Mouse (Mus musculus): Measurements from ENCODE around the gene Mast4. TPM values are rescaled to one million over a fixed set of nuclear protein-coding genes. Genes with fewer than 3 reads are reported as not detected.

Mast4 gene
- polyA plus RNA-seq, 1 experiment from 2014 or later, result 34.9 TPM

DNA sequence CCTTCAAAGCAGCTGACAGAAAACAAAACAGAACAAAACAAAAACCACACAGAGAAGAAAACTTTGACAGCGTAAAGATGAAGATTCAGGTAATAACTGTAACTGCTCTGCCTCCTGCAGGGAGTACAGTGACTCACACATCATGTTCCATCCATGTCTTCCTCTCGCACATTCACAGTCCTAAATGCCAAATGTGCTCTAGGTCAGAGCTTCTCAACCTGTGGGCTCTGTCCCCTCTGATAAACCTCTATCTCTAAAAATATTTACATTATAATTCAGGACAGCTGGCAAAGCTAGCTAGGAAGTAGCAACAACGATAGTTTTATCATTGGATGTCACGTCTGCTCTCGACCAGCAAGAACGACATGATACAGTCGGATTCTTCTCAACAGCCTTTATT is 517.6 kb downstream of the Mast4 start:
- Histone ChIP-seq H3K27me3 (no peaks in the 10 kb centered on the region), H3K4me2 (replicated peaks) (no peak overlapping the region), H3K4me3 (no peak overlapping the region), H3K27ac (replicated peaks) (no peak overlapping the region), H3K9me3 (no peaks in the 10 kb centered on the region), H3K9ac (replicated peaks) (no peak overlapping the region), H3K4me1 (peaks cover 10% of the 10 kb centered on the region), H3K36me3 (no peaks in the 10 kb centered on the region)
- ATAC-seq (ENCODE audit: low FRiP score, low read depth), result no peak
- 94% methylated on average over 7 of the region's 7 CpGs for WGBS

DNA sequence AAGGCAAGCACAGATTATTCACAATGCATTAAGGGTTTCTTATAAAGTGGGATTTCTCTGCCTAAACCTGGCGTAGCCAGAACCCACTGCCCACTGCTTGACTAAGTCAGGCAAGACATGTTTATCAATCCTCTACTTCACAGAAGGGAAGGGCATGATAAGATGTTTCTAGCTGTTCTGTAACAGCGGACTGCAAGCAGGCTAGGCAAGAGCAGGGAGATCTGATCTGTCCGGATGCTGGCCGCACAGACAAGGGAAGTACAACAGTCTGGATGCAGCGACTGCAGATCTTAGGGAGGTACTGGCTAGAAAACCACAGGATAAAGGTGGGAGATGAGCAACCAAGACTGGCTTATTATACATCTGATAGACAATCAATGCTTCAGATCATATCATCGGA is 519.1 kb downstream of the Mast4 start:
- peaks cover 25% of the 10 kb centered on the region for H3K4me1 ChIP-seq
- 93% methylated on average over 6 of the region's 6 CpGs for WGBS
- no peak overlapping the region for H3K27ac ChIP-seq (replicated peaks)

DNA sequence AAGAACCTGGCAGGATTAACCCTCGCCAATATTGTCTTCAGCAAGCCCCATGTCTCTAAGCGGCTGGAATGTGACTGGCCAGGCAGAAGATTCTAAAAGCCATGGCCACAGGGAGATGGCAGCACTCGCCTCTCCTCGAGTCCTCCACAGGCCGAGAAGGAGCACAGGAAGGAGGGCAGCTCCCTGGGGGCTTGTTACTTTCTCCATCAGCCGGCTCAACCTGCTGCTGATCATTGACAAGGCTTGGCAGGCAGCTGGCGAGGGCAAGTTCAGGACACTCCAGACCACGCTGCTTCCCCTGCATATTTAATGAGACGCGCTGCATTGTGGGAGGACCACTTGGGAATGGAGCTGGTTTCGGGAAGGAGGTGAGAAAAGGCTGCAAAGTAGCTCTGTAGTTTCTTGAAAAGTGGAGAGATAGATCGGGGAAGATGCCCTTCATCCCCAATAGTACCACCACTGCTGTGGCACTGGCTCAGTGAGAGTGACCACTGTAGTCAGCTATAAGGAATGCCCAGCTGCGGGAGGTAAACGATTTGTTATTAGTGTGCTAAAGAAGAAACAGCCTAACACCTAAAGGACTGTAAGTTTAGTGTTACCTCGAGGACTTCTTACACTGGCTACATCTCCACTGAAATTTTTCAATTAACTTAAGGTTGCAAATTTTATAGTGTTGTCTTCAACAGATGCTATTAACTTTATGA is 523.0 kb downstream of the Mast4 start:
- H3K9ac ChIP-seq (replicated peaks), result no peak overlapping the region

More for the DNA sequence above, 519.1 kb downstream of the Mast4 start:
- Histone ChIP-seq H3K9ac (replicated peaks) (no peak overlapping the region), H3K4me2 (replicated peaks) (no peak overlapping the region), H3K9me3 (no peaks in the 10 kb centered on the region), H3K36me3 (no peaks in the 10 kb centered on the region), H3K27me3 (no peaks in the 10 kb centered on the region), H3K4me3 (no peak overlapping the region)
- ATAC-seq (ENCODE audit: low FRiP score, low read depth), result no peak

DNA sequence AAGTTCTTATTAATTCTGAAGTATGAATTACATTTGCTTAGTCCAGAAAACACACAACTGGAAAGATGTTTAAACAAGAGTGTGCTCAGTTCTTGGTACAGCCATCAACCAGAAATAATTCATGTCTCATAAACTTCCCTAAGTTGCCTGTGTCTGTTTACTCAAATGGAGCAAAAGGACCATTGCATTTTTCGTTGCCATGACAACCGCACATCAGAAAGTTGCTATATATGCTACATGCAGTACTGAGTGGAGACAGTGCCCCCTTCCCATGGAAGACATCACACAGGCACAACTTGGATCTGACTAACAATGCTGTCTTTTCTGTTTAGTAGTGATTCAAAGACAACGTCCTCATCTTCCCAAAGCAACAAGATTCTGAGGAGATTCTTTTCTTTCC is 527.6 kb downstream of the Mast4 start:
- Histone ChIP-seq H3K9ac (replicated peaks) (no peak overlapping the region), H3K4me1 (peaks cover 20% of the 10 kb centered on the region), H3K27ac (replicated peaks) (no peak overlapping the region), H3K4me3 (no peak overlapping the region), H3K27me3 (no peaks in the 10 kb centered on the region), H3K36me3 (no peaks in the 10 kb centered on the region), H3K4me2 (replicated peaks) (no peak overlapping the region), H3K9me3 (no peaks in the 10 kb centered on the region)
- WGBS, result 89% methylated on average over 3 of the region's 3 CpGs
- no peak for ATAC-seq (ENCODE audit: low FRiP score, low read depth)

More for the DNA sequence above, 523.0 kb downstream of the Mast4 start:
- peaks cover 27% of the 10 kb centered on the region for H3K4me1 ChIP-seq
- H3K9me3 ChIP-seq, result no peaks in the 10 kb centered on the region
- peak overlapping the region; percentile 52 for H3K27ac ChIP-seq (replicated peaks)
- peak; percentile 92 for ATAC-seq (ENCODE audit: low FRiP score, low read depth)
- H3K4me2 ChIP-seq (replicated peaks), result peak overlapping the region; percentile 52
- WGBS, result 18% methylated on average over 15 of the region's 15 CpGs
- H3K4me3 ChIP-seq, result peak overlapping the region; percentile 26
- no peaks in the 10 kb centered on the region for H3K36me3 ChIP-seq
- no peaks in the 10 kb centered on the region for H3K27me3 ChIP-seq

DNA sequence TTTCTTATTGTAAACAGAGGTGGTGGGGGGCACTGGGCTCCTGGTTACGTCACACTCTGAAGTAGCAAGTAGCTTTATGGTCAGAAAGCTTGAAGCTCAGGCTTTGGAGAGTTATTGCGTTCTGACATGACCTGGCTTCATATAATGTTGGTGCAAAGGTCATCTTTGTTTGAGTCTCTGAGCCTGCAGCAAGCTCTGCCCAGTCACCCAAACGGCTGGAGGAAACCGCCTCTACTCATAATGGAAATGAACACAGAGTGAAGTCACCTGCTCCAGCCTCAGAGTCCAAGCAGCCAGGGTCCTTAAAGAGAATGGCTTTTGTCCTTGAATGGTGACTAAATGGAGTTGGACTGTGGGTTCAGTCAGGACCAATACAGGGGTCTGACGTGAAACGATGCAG is 529.1 kb downstream of the Mast4 start:
- WGBS, result 81% methylated on average over 6 of the region's 6 CpGs
- ATAC-seq (ENCODE audit: low FRiP score, low read depth), result no peak
- Histone ChIP-seq H3K36me3 (no peaks in the 10 kb centered on the region), H3K27ac (replicated peaks) (no peak overlapping the region), H3K4me1 (peaks cover 6% of the 10 kb centered on the region; the same call in 1 of the 2 replicates), H3K9ac (replicated peaks) (no peak overlapping the region), H3K4me3 (no peak overlapping the region), H3K4me2 (replicated peaks) (no peak overlapping the region), H3K27me3 (no peaks in the 10 kb centered on the region), H3K9me3 (no peaks in the 10 kb centered on the region)

DNA sequence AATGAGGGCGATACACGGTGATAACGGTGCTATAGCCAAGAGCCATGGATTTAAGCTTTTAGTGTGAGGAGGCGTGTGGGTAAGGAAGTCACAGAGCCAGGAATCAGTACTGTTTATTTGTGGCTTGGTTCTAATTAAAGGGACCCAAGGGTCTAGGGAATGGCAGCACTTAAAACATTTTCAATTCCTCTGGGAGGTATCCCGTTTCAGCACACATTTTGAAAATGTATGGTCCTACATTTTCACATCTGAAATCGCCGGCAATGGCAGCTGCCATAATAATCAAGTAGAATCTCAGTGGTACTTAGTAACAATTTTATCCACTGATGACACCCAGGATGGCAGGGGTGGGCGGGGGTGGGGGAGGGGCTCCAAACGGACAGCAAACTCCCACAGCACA is 531.1 kb downstream of the Mast4 start:
- ATAC-seq (ENCODE audit: low FRiP score, low read depth), result no peak
- 82% methylated on average over 9 of the region's 9 CpGs for WGBS

DNA sequence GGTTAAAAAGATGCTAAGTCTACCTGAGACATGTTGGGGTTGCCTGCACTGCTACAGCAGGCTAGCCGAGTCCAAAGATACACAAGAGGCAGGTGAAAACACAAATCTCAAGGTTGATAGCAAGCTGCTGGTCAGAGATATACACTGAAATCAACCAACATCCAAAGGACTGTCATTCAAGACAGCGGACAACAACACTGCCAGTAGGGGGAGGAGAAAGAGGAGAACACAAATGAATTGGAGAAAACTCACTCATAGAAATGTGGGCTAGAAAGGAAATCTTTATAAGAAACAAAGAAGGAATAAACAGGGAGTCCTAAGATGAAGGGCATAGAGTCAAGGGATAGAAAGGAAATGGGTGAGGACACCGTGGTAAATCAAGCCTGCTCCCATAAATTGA is 542.1 kb downstream of the Mast4 start:
- no peak overlapping the region for H3K4me2 ChIP-seq (replicated peaks)
- WGBS, result 91% methylated on average over 3 of the region's 3 CpGs
- peaks cover 8% of the 10 kb centered on the region for H3K36me3 ChIP-seq
- H3K9ac ChIP-seq (replicated peaks), result no peak overlapping the region
- H3K4me1 ChIP-seq, result no peaks in the 10 kb centered on the region
- H3K27me3 ChIP-seq, result no peaks in the 10 kb centered on the region
- no peak overlapping the region for H3K27ac ChIP-seq (replicated peaks)
- H3K4me3 ChIP-seq, result no peak overlapping the region
- no peaks in the 10 kb centered on the region for H3K9me3 ChIP-seq
- no peak for ATAC-seq (ENCODE audit: low FRiP score, low read depth)

More for the DNA sequence above, 531.1 kb downstream of the Mast4 start:
- no peaks in the 10 kb centered on the region for H3K9me3 ChIP-seq
- no peak overlapping the region for H3K4me2 ChIP-seq (replicated peaks)
- no peak overlapping the region for H3K27ac ChIP-seq (replicated peaks)
- H3K27me3 ChIP-seq, result no peaks in the 10 kb centered on the region
- H3K4me1 ChIP-seq, result 0 out of 2 replicates have a peak, but pooled peaks cover 4% of the 10 kb centered on the region
- no peak overlapping the region for H3K9ac ChIP-seq (replicated peaks)
- H3K4me3 ChIP-seq, result no peak overlapping the region
- no peaks in the 10 kb centered on the region for H3K36me3 ChIP-seq

DNA sequence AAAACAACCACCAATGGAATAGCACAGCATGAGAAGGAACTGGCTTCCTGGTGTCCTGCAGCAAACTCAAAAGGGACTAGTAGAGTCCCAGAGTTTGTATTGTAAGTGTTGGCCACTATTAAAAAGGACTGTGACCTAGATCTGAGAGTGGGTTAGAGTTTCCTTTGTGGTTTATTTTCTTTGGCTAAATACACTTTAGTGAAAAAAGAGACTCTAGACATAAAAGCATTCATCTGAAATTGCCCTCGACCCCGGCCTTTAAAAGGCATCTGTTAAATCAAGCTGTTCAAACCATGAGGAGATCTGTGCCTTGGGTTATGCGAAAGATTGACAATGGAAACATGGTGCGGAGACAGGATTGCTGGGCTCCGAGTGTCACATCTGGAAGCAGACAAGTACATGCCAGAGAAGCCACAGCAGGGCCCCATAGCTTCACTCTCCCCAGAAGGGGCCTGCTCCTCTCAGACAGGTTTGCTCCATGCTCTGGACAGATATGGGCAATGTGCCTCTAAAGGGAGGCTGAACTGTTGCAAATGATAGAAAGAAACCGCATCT is 543.6 kb downstream of the Mast4 start:
- no peaks in the 10 kb centered on the region for H3K27me3 ChIP-seq
- H3K9ac ChIP-seq (replicated peaks), result no peak overlapping the region
- H3K4me1 ChIP-seq, result no peaks in the 10 kb centered on the region
- no peak for ATAC-seq (ENCODE audit: low FRiP score, low read depth)
- H3K27ac ChIP-seq (replicated peaks), result no peak overlapping the region
- WGBS, result 65% methylated on average over 6 of the region's 6 CpGs
- H3K9me3 ChIP-seq, result no peaks in the 10 kb centered on the region
- H3K36me3 ChIP-seq, result peaks cover 3% of the 10 kb centered on the region
- H3K4me3 ChIP-seq, result no peak overlapping the region
- no peak overlapping the region for H3K4me2 ChIP-seq (replicated peaks)

DNA sequence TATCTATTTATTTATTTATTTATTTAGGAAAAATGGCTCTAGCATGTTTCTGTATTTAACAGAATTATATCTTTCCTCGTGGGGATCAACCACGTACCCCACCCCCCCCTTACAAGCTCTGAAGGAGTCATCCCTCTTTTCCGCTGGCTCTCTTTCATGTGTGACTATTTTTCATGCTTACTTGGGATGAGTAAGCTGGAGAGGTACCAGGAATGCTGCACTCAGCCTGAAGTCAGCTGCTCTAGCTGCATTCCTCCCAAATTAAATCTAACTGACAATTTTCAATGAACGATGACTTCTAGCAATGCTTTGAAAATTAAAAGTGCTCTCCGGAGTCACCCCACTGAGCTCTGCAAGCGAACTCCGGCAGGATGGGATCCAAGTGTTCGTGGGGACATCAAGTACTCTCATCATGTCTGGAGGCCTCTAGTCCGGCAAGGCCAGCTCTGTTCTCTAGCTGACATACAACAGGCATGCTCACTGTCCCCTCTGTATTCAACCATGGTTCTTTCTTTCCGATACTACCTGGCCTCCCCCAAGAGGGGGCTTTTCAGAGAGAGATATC is 547.5 kb downstream of the Mast4 start:
- no peaks in the 10 kb centered on the region for H3K4me1 ChIP-seq
- H3K9me3 ChIP-seq, result no peaks in the 10 kb centered on the region
- no peak overlapping the region for H3K4me3 ChIP-seq
- H3K36me3 ChIP-seq, result peaks cover 7% of the 10 kb centered on the region
- H3K27ac ChIP-seq (replicated peaks), result no peak overlapping the region
- H3K27me3 ChIP-seq, result no peaks in the 10 kb centered on the region
- no peak overlapping the region for H3K4me2 ChIP-seq (replicated peaks)
- ATAC-seq (ENCODE audit: low FRiP score, low read depth), result no peak
- WGBS, result 92% methylated on average over 10 of the region's 10 CpGs
- no peak overlapping the region for H3K9ac ChIP-seq (replicated peaks)

DNA sequence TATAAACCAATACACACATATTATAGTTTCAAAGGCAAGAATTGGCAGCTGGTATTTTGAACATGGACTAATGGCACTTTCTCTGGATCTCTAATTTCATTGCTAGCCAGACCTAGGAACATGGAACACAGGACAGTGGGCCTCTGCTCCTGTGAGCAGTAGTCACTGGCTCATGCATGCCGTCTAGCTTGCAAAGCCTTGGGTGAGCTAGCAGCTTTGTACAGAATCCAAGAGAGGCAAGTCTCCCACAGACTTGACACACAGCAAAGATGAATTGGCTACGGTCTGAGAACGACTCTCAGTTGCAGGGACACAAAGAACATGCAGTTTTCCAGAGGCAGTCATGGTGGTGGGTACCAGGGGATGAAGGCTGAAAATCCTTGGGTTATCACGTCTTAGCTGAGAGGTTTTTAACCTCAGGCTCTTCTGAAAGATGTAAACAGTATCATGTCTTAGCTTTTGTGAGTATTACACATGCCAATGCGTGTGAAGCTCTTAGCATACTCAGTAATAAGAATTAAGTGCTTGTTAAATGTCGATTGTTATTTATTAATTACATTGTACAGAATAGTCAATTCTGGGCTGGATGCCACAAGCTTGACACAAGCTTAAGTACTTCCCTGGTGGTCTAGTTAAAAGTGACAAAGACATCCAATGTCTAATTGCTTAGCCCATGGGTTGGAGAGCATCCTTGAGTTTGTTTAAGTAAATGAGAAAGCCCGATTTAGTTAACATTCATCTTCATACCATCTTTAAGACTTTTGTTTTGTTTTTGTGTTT is 550.6 kb downstream of the Mast4 start:
- no peak for ATAC-seq (ENCODE audit: low FRiP score, low read depth)
- Histone ChIP-seq H3K36me3 (peaks cover 10% of the 10 kb centered on the region), H3K27me3 (no peaks in the 10 kb centered on the region), H3K9ac (replicated peaks) (no peak overlapping the region), H3K4me1 (no peaks in the 10 kb centered on the region), H3K4me3 (no peak overlapping the region), H3K4me2 (replicated peaks) (no peak overlapping the region), H3K9me3 (no peaks in the 10 kb centered on the region), H3K27ac (replicated peaks) (no peak overlapping the region)
- WGBS, result 87% methylated on average over 7 of the region's 7 CpGs

DNA sequence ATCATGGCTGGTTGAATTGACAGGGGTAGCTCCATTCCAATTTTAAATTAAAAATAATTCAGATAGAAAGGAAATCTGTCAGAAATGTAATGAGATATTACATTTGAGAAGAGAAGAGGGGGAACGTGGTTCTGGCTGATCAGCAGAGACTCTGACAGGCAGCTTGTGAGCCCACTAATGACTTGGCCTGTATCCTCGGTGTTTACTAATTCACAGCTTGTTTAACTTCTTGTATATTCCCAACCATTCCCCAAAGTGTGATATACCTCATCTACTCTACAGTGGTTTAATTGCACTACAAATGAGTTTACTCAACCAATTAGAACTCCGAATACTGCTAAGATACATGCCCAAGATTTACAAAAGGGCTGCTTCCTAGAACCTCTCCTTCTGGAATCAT is 555.0 kb downstream of the Mast4 start:
- H3K27me3 ChIP-seq, result no peaks in the 10 kb centered on the region
- no peak overlapping the region for H3K9ac ChIP-seq (replicated peaks)
- H3K4me1 ChIP-seq, result 0 out of 2 replicates have a peak, but pooled peaks cover 2% of the 10 kb centered on the region
- no peak overlapping the region for H3K4me2 ChIP-seq (replicated peaks)
- no peak overlapping the region for H3K4me3 ChIP-seq
- no peak overlapping the region for H3K27ac ChIP-seq (replicated peaks)
- WGBS, result 93% methylated on average over 3 of the region's 3 CpGs
- no peaks in the 10 kb centered on the region for H3K9me3 ChIP-seq
- H3K36me3 ChIP-seq, result peaks cover 16% of the 10 kb centered on the region
- no peak for ATAC-seq (ENCODE audit: low FRiP score, low read depth)

DNA sequence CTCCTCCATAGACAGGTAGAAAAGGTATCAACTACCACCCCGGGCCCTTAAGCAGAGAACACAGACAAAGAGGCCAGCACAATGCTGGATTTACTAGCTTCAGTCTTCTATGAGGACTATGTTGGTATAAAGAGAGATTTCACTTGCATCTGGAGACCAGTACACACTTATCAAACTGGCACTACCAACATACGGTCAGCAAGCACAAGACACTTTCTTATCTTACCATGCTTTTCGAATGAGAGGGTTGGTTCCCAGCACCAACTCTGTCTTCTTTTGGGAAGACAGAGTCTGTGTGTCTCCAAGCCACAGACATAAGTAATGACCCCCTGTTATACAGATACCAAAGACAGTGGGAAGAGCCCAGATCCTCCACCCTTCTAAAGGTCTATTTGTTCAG is 555.4 kb downstream of the Mast4 start:
- peaks cover 16% of the 10 kb centered on the region for H3K36me3 ChIP-seq
- no peaks in the 10 kb centered on the region for H3K27me3 ChIP-seq
- H3K27ac ChIP-seq (replicated peaks), result no peak overlapping the region
- no peak for ATAC-seq (ENCODE audit: low FRiP score, low read depth)
- no peak overlapping the region for H3K4me3 ChIP-seq
- H3K4me1 ChIP-seq, result 0 out of 2 replicates have a peak, but pooled peaks cover 2% of the 10 kb centered on the region
- H3K9me3 ChIP-seq, result no peaks in the 10 kb centered on the region
- WGBS, result 96% methylated on average over 3 of the region's 3 CpGs
- H3K4me2 ChIP-seq (replicated peaks), result no peak overlapping the region
- no peak overlapping the region for H3K9ac ChIP-seq (replicated peaks)

Data from midbrain, embryonic 12.5 days (tissue).